Mouse (Mus musculus): ENCODE data around the gene Zkscan14.
A peak's percentile ranks its signal among the peaks of the same experiment; 100 is the strongest.
"Not testable (repeated sequence)": the region's sequence is repeated elsewhere in the genome, so short reads cannot be mapped to it uniquely, and the experiment has no call there.

The Zkscan14 gene

DNA sequence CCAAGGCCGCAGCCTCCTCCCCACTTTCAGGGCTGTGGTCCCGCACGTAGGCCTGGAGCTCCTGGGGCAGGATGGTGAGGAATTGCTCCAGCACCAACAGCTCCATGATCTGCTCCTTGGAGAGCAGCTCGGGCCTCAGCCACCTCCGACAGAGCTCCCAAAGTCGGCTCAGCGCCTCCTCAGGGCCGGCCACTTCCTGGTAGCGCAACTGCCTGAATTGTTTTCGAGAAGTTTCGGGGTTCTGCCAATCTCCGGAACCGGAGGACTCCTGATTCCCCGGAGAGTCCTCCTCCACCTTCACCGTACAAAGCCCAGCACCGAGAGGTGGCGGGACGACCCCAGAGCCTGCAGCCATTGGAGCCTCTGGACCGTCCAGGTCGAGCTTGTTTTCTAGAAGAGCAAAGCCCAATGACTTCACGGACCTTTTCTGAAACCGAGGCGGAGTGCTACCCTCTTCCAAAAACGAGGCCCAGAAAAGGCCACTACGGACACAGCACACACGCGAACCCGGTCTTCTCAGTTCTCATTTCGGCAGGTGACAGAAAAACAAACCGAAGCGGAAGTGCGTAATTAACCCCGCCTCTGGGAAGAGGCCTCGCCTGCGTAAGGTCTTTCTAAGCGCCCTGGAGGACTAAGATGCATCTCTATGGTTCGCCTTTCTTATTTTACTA lies at the start of gene Zkscan14:
Zkscan14 (minus strand) TSS at position 548 of the 671 bp plus-strand sequence.
- DNase-seq = peak; percentile 82

GRCm38 (mm10) chr5:145249520-145249919 lies 47.9 kb upstream of the Zkscan14 start:
- no peak for DNase-seq

- peak; percentile 47 for DNase-seq
These were observed 33.0 kb upstream of the Zkscan14 start for GRCm38 (mm10) chr5:145234636-145235035.

DNA sequence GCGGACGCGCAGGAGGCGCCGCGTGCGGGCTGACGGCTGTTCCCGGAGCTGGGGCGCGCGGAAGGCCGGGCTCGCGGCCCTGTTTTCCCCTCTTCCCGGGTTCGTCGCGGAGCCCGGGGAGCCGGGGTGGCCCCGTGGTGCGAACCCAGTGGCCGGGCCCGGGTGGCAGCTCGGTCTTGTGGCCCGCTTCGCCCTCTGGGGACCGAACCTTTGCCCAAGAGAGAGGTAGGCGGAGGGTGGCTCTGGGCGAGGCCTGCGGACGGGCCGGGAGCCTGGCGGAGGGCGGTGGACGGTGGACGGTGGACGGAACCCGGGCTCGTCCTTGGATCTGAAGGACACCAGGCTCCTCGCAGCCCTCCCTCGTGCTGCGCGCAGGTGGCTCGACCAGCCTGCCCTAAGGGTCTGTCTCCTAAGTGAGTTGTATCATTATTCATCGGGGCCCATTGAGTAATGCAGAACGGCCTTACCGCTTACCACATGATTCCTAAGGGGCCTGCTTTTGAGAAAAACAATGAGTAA lies 30.3 kb upstream of the Zkscan14 start:
- no peak for DNase-seq

DNA sequence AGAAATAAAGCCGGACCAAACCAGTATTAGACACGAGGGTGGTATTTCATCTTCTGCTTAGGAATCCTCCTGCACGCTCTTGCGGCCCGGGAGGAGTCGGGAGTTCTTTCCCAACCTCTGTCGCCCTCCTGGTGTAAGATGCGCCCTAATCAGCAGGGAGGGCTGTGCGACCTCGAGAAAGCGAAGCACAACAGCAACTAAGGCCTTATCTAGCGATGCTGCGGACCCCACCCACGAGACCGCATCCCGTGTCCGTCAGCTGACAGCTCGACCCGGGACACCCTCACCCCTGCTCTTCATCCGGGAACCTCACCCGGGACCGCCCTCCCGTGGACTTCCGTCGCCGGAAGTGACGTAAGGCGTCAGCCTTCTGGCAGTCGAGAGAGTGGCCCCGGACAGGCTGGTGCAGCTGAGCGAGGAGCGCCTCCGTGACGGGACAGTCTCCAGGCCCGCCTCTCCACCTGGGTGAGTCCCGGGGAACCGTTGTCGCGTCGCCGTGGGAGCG lies 29.8 kb upstream of the Zkscan14 start, which contains the start of gene Zfp655:
Zfp655 (plus strand) TSS at position 349 of the 505 bp plus-strand sequence.
- DNase-seq = peak; percentile 97

DNA sequence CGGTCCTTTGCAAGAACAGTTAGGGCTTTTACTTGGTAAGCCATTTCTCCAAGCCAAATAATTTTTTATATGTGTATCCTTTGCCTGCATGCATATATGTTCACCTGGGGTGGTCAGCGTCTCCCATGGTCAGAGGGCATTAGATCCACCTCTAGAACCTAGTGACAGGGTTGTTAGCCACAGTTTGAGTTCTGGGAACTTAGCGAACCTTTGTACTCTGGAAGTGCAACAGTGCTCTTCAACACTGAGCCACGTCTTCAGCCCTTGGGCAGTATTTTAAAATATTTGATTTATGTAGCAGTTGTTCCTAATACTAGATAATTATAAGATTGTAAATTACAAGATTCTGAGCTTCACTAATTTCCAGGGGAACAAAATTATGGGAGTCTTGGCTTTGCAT lies 29.0 kb upstream of the Zkscan14 start:
- no peak for DNase-seq

DNA sequence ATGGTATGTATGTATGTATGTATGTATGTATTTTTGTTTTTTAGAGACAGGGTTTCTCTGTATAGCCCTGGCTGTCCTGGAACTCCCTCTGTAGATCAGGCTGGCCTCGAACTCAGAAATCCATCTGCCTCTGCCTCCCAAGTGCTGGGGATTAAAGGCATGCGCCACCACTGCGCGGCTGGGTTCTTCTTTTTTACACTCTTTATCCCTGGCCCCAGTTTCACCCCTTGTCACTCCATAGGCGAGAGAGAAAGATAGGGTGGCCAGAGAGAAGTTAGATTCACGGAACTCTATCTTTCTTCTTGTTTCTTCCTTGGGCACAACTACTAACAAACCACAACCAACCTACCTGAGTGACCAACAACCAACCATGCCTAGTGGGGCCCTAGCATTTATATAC lies 27.6 kb upstream of the Zkscan14 start:
- not testable (repeated sequence) for DNase-seq

- no peak for DNase-seq
These were observed 24.8 kb upstream of the Zkscan14 start for GRCm38 (mm10) chr5:145226453-145226852.

- no peak for DNase-seq
These were observed 21.7 kb upstream of the Zkscan14 start for GRCm38 (mm10) chr5:145223395-145223794.

DNA sequence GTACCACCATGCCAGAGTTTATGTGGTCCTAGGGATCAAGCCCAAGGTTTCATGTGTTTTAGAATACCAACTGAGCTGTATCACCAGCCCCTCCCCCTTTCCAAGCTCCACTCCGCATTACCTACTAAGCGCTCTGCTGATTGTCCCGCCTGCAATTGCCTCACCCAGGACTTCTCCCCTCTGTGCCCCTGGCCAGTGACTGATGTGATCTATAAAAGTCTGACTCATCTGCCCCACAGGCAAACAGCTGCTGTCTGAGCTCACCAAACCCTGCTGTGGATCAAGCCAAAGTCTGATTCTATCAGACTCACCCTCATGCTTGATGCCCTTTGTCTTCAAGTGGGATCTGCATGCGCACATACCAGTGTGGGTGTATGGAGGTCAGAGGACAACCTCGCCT lies 21.2 kb upstream of the Zkscan14 start:
- DNase-seq = no peak

DNA sequence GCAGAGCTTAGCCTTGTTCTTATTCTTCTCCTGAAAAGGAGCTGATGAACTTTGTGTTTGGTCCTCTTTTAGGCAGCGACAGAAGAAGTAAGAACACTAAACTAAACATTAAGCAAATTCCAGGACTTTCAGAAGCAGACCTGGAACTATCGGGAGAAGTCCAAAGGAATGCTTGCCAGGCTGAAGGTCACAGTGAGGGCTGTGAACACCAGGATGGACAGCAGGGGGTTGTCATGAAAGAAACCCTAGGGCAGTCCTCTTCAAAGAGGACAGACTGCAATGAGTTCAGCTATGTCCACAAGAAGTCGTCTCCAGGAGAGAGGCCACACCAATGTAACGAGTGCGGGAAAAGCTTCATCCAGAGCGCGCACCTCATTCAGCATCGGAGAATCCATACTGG lies 18.3 kb upstream of the Zkscan14 start:
- no peak for DNase-seq

DNA sequence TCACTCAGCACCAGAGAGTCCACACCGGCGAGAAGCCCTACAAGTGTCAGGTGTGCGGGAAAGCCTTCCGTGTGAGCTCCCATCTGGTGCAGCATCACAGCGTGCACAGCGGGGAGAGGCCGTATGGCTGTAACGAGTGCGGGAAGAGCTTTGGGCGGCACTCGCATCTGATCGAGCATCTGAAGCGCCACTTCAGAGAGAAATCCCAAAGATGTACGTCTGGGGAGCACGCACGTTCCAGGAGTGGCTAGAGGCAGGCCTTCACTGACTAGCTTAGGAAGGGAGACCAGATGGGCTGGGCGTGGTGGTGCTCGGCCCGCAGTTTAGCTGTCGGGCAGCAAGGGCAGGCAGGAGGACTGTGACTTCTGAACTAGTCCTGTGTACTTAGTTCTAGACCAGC lies 17.0 kb upstream of the Zkscan14 start:
- no peak for DNase-seq

DNA sequence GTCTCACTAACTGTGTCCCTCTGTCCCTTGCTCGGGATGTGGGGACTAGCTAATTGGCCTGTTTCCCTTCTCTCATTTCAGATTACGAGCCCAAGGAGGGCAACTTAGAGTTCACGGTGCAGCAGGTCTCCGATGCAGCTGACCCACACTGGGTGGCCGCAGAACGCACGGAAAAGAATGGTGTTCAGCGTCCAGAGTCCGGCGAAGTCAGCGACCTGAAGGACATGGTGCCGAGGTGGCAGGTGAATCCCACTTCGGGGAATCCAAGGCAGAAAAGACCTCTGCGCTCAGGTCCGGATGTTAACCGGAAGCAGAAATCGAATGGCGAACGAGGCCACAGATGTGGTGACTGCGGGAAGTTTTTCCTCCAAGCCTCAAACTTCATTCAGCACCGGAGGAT lies 16.5 kb upstream of the Zkscan14 start:
- no peak for DNase-seq

GRCm38 (mm10) chr5:145217746-145218145 lies 16.1 kb upstream of the Zkscan14 start:
- no peak for DNase-seq

DNA sequence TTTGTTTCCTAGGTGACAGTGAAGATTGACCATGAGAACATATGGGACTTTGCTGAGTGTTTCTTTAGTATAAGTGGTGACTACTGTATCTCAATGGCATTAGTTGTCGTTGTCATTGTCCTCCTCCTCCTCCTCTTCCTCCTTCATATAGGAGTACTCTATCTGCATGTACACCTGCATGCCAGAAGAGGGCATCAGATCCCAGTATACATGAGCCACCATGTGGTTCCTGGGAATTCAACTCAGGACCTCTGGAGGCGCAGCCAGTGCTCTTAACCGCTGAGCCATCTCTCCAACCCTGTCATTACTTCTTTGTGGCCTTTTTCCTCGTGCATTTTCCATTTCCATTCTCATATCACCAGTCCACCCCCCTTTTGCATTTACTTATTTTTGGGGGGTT lies 13.0 kb upstream of the Zkscan14 start:
- no peak for DNase-seq

DNA sequence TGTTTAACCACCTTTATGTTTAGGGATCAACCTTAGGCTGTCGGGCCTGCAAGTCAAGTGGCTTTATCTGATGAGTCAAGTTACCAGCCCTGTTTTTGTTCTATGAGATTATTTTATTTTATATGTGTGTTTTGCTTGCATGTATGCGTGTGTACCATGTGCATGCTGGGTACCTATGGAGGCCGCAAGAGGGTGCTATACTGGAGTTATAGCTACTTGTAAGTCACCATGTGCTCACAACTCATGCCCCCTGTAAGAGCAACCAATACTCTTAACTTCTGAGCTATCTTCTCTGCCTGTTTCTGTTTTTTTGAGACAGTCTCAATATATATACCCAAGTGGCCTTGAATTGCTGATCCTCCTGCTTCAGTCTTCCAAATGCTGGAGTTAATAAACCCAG lies 11.8 kb upstream of the Zkscan14 start:
- no peak for DNase-seq

GRCm38 (mm10) chr5:145212216-145212615 lies 10.5 kb upstream of the Zkscan14 start:
- DNase-seq = no peak

DNA sequence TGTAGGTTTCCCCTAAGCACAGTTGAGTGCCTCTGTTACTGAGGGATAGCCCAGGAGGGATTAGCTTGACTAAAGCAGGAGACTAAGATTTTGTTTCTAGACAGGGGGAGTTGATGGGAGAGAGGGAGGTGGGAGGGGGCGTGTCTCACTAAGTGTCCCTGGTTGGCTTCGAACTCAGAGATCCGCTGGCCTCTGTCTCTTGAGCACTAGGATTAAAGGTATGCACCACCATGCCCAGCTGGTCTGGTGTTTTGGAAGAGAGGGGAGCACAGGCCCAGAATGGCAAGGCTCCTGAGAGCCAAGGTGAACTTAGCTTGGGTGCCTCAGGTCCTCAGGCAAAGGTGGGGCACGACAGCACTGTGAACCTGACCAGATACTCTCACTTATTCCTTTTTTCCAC lies 9.7 kb upstream of the Zkscan14 start:
- DNase-seq = no peak

DNA sequence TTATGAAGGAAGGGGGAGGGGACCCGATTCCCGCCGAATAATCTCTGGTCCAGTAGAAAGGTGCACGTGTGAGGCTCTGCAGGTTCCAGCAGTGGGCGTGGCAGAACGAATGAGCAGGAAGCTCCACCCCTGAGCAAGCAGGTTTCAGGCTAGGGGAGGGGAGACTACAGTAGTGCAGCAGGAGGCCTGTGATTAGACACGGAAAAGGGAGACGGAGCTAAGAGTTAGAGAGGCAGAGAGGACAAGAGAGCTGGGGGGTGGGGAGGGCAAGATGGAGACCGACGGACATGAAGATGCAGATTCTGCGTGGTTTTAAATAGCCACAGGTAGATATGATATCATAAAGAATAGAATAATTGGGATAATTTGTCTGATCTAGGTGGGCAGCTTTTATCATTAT lies 6.7 kb upstream of the Zkscan14 start:
- not testable (repeated sequence) for DNase-seq

- DNase-seq = no peak
These were observed 6.3 kb upstream of the Zkscan14 start for GRCm38 (mm10) chr5:145207954-145208353.

GRCm38 (mm10) chr5:145207385-145207784 lies 5.7 kb upstream of the Zkscan14 start:
- no peak for DNase-seq

GRCm38 (mm10) chr5:145205041-145205440 lies 3.4 kb upstream of the Zkscan14 start:
- DNase-seq = no peak

DNA sequence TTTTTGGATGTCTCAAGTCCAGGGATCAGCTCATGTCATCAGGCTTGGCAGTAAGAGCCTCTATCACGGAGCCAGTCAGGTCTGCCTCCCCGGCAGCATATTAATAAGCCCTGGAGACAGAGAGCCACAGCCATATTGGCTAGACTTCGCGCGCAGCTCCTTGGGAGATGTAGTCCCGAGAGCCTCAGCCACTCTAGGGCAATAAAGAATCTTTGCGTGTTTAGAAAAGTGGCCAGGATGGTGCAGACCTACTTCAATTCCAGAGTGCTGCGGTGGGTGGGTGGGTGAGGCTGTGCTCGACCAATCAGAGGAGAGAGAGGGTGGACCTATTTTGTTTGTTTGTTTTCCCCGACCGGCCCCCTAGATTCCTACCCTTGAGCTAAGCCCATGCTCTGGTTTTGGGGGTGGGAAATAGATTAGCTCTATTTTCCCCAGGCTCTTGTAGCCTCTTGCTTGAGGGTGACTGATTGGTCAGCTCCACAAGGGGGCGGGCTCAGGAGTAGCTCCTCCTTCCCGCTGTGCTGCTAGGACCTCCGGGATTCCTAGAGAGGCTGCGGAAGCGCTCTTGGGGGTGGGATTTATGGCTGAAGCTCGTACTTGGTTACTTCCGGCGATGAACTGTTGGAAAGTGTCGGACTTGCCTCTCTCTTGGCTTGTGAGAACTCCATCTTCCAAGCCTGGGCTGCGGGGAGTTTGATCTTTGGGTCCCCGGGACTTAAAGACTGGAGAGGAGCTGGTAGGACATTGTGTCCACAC lies 2.4 kb upstream of the Zkscan14 start, which contains the start of gene Zkscan5:
Zkscan5 (plus strand) TSS at position 627 of the 756 bp plus-strand sequence.
- DNase-seq = peak; percentile 97

GRCm38 (mm10) chr5:145202446-145202845 lies 778 bp upstream of the Zkscan14 start:
- DNase-seq = no peak
